Mouse (Mus musculus) heart, embryonic 10.5 days (tissue): ENCODE data around the gene Rbm39. TPM values are rescaled to one million over a fixed set of nuclear protein-coding genes. Genes with fewer than 3 reads are reported as not detected.

Experiments
- DNase-seq: peaks from one replicate; pipeline ENCODE4 v3.0.0-alpha.2; 2017; ENCODE audit warnings: low spot score
- H3K27ac ChIP-seq: fragments of 300-500 bp; sonication (generic); 2 replicates; pipeline ENCODE4 v1.5.1; 2016; ENCODE audit warnings: mild to moderate bottlenecking
- H3K27me3 ChIP-seq: fragments of 300-500 bp; sonication (generic); 2 replicates; pipeline ENCODE4 v1.6.1; 2016; ENCODE audit warnings: mild to moderate bottlenecking; ENCODE audit not compliant: poor library complexity, insufficient read depth, severe bottlenecking
- H3K36me3 ChIP-seq: fragments of 300-500 bp; sonication (generic); 2 replicates; pipeline ENCODE4 v1.6.1; 2016; ENCODE audit warnings: mild to moderate bottlenecking, moderate library complexity
- H3K4me1 ChIP-seq: fragments of 300-500 bp; sonication (generic); 2 replicates; pipeline ENCODE4 v1.6.1; 2016; ENCODE audit warnings: mild to moderate bottlenecking
- H3K4me3 ChIP-seq: fragments of 300-500 bp; sonication (generic); 2 replicates; pipeline ENCODE4 v1.5.1; 2016; ENCODE audit warnings: mild to moderate bottlenecking, moderate library complexity
- H3K9me3 ChIP-seq: fragments of 300-500 bp; sonication (generic); 2 replicates; pipeline ENCODE4 v1.6.1; 2016; ENCODE audit warnings: mild to moderate bottlenecking, moderate library complexity
- WGBS: fragments of 180-500 bp; shearing (Covaris S2); methylation state at CpG from one replicate; pipeline ENCODE4 v1.1.7; 2016; 5-methylcytosine and 5-hydroxymethylcytosine counted together
- polyA plus RNA-seq: library from polyadenylated mRNA; unstranded; fragments of >200 nt; fragmentation: Nextera tagmentation; extraction: Ambion mirVana; gene quantifications from 2 replicates; pipeline ENCODE4 v1.2.1, GENCODE M21; 2016

Rbm39 gene
- 384 and 469 TPM in 2 replicates for polyA plus RNA-seq

DNA sequence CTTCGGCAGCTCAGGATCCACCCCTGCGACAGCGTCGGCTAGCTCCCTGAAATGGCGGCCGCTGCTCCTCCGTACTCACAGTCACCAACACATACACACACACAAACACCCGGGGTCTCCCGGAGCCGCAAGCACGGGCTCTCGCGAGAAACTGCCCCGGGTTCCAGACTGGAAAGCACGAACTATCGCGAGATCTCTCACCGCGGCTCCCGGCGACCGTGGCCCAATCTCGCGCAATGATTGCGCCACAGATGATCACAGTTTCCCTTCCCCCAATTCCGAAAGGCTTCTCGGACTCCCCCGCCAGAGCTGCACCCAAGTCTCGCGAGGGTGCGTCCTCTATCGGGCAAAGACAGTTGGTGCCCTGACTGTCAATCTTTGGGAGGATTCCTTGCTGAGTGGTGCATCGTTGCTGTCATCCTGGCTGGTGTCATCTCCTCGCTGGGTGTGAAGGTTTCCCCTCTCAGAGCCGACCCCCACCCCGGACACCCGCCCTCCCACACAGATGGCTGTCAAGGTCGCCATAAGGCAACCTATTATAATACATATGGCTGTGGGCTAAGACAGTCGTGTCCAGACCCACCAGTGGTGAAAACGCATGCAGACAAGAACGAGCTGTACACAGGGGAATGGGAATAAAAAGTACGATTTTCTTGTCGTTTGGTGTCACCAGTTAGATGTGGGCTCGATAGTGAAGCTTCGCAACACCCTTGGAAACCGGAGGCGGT lies at the start of gene Rbm39:
Gene Rbm39 (minus strand): TSS at position 145 of the 728 bp plus-strand sequence.
- Histone ChIP-seq H3K27me3 (no peaks in the 10 kb centered on the region), H3K4me1 (peaks cover 21% of the 10 kb centered on the region), H3K4me3 (peak within 1 kb of the TSS; percentile 96), H3K9me3 (no peaks in the 10 kb centered on the region), H3K36me3 (peaks cover 34% of the 10 kb centered on the region), H3K27ac (peak within 1 kb of the TSS; percentile 100)
- under 1% methylated on average over 47 of the region's 47 CpGs for WGBS
- DNase-seq, result peak; percentile 99

DNA sequence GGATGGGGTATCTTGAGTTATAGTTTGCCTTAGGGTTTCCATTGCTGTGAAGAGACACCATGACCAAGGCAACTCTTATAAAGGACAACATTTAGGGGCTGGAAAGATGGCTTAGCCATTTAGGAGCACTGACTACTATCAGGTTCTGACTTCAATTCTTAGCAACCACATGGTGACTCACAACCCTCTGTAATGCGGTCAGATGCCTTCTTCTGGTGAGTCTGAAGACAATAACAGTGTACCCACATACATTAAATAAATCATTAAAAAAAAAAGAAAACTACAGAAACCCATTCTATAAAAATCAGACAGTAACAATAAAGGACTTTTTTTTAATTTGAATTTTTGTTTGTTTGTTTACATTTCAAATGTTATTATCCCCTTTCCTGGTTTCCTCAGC lies 49.1 kb upstream of the Rbm39 start:
- Histone ChIP-seq H3K36me3 (peaks cover 75% of the 10 kb centered on the region), H3K4me1 (no peaks in the 10 kb centered on the region), H3K4me3 (no peak overlapping the region), H3K9me3 (no peaks in the 10 kb centered on the region), H3K27me3 (no peaks in the 10 kb centered on the region), H3K27ac (no peak overlapping the region)
- 97% methylated on average over 1 of the region's 1 CpGs for WGBS
- no peak for DNase-seq

DNA sequence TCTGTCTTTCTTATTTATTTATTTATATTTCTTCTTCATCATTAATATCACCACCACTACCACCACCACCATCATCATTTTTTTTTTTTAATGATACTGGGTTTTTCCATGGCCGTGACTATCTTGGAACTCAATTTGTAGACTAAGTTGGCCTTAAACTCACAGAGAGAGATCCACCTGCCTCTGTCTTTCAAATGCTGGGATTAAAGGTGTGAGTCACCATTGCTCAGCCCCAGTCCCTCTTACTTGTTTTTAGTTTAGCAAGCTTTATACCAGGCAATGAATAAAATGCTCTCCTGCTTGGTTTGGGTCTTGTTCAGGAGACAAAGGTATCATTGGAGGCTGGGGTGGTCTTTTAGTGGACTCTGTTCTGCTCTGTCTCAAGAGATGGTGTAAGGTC lies 47.7 kb upstream of the Rbm39 start:
- H3K4me1 ChIP-seq, result peaks cover 5% of the 10 kb centered on the region; the same call in 1 of the 2 replicates
- H3K36me3 ChIP-seq, result peaks cover 72% of the 10 kb centered on the region
- H3K4me3 ChIP-seq, result no peak overlapping the region
- no peaks in the 10 kb centered on the region for H3K27me3 ChIP-seq
- H3K27ac ChIP-seq, result no peak overlapping the region
- WGBS, result 95% methylated on average over 1 of the region's 1 CpGs
- H3K9me3 ChIP-seq, result no peaks in the 10 kb centered on the region
- no peak for DNase-seq

DNA sequence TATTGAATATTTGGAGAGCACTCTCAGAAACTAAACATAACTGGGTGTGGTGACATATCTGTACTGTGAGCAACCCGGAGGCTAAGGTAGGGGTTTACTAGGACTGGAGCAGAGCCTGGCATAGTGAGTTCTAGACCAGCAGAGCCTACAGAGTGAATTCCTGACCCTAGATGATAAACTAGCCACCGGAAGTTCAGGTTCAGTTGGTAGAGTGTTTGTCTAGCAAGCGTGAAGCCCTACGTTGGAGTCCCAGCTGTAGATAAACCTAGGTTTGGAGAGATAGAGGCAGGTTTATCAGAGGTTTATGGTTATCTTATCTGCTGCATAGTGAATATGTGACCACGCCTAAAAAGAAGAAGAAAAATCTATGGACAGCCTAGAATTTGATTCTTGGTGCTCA lies 44.0 kb upstream of the Rbm39 start:
- no peak for DNase-seq
- peaks cover 54% of the 10 kb centered on the region for H3K36me3 ChIP-seq
- H3K27me3 ChIP-seq, result no peaks in the 10 kb centered on the region
- no peak overlapping the region for H3K4me3 ChIP-seq
- WGBS, result 70% methylated on average over 5 of the region's 5 CpGs
- H3K4me1 ChIP-seq, result peaks cover 5% of the 10 kb centered on the region; the same call in 1 of the 2 replicates
- no peaks in the 10 kb centered on the region for H3K9me3 ChIP-seq
- no peak overlapping the region for H3K27ac ChIP-seq

DNA sequence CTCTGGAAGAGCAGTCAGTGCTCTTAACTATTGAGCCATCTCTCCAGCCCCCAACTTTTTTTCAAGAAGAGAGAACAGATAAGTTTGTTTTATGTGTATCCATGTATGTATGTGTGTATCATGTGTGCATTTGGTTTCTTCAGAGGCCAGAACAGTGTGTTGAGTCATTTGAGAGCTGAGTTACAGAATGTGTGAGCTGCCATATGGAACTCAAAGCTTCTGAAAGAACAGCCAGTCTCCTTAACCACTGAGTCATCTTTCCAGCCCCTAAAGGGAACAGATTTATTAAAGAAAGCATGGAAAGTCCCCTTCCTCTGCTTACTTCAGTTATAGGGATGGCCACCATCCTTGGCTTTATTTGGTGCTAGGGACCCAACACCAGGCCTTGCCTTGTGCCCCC lies 42.1 kb upstream of the Rbm39 start:
- Histone ChIP-seq H3K27me3 (no peaks in the 10 kb centered on the region), H3K27ac (no peak overlapping the region), H3K4me1 (peaks cover 5% of the 10 kb centered on the region; the same call in 1 of the 2 replicates), H3K9me3 (no peaks in the 10 kb centered on the region), H3K4me3 (no peak overlapping the region), H3K36me3 (peaks cover 45% of the 10 kb centered on the region)
- no peak for DNase-seq

DNA sequence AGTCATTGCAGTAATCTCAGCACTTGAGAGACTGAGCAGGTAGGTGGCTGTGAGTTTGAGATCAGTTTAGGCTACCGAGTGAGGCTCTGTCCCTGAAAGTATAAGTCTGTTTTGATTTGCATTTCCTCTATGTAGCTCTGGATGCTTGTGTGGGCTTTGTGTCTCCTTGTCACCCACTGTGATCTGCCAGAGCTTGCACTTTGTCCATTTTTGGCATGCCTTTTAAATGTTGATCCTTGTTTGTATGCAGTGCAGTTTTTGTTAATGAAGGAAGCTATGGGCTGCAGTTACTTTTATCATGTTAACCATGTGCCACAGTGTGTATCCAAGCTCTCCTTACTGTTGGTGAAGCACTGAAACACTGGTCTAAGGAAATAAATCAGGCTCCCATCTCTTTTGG lies 37.7 kb upstream of the Rbm39 start:
- H3K27me3 ChIP-seq, result no peaks in the 10 kb centered on the region
- H3K27ac ChIP-seq, result no peak overlapping the region
- H3K36me3 ChIP-seq, result peaks cover 25% of the 10 kb centered on the region
- no peaks in the 10 kb centered on the region for H3K4me1 ChIP-seq
- WGBS, result 87% methylated on average over 1 of the region's 1 CpGs
- no peak for DNase-seq
- H3K9me3 ChIP-seq, result no peaks in the 10 kb centered on the region
- no peak overlapping the region for H3K4me3 ChIP-seq

DNA sequence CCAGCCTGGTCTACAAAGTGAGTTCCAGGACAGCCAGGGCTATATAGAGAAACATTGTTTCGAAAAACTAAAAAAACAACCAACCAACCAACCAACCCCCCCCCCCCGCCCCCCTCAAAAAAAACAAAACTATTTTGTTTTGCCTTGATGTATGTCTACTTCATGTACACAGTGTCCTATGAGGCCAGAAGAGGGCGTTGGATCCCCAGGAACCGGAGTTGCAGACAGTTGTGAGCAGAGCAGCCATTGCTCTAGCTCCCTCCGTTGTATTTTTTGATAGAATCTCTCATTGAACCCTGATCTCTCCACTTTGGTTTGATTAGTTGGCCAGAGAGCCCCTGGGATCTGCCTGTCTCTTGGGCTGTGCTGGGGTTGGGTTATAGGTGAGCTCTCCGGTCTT lies 23.9 kb upstream of the Rbm39 start:
- H3K4me3 ChIP-seq, result no peak overlapping the region
- no peak for DNase-seq
- no peaks in the 10 kb centered on the region for H3K9me3 ChIP-seq
- H3K27me3 ChIP-seq, result no peaks in the 10 kb centered on the region
- H3K27ac ChIP-seq, result no peak overlapping the region
- H3K36me3 ChIP-seq, result peaks cover 51% of the 10 kb centered on the region
- 89% methylated on average over 6 of the region's 6 CpGs for WGBS
- H3K4me1 ChIP-seq, result peaks cover 17% of the 10 kb centered on the region

DNA sequence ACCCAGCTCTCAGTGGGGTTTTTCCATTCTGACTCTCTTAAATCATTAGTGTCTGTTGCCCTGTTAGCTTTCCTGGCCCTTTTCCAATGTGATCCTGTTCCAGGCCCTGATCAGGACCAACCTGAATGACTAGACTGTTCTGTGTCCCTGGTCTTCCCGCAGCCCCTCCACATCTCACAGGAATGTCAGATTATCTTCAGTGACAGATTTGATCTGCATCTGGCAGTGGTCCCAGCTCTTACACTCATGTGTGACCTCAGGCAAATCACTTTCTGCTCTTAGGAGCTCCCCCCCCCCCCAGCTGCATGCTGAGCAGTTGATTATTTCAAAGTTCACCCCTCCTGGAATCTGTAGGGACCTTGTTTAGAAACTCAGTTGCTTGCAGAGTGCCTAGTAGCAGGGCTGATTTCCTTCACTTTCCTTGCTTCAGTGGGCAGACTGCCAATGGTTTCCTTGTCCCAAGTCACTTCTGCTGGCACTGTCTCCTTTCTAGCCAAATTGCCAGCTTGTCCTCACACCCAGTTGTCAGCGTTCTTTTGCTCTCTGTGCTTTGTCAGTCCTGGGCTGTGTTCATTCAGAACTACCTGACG lies 22.9 kb upstream of the Rbm39 start:
- DNase-seq, result peak; percentile 76
- peaks cover 49% of the 10 kb centered on the region for H3K36me3 ChIP-seq

DNA sequence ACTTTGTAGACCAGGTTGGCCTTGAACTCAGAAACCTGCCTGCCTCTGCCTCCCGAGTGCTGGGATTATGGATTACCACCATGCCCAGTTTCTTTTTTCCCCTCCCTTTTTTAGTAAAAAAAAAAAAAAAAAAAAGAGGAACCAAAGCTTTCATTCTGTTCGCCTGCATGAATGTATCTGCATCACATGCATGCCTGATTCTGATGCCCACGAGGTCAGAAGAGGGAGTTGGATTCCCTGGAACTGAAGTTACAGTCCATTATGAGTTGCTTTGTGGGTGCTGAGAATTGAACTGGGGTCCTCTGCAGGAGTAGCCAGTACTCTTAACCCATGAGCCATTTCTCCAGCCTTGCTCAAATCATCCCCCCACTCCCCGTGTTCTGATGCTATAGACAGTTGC lies 21.4 kb upstream of the Rbm39 start:
- WGBS, result 95% methylated on average over 4 of the region's 4 CpGs
- H3K36me3 ChIP-seq, result peaks cover 37% of the 10 kb centered on the region
- peaks cover 30% of the 10 kb centered on the region for H3K4me1 ChIP-seq

More for the DNA sequence above, 22.9 kb upstream of the Rbm39 start:
- Histone ChIP-seq H3K9me3 (no peaks in the 10 kb centered on the region), H3K4me3 (no peak overlapping the region; the same call in 1 of the 2 replicates), H3K27ac (peak overlapping the region; percentile 30; the same call in 1 of the 2 replicates), H3K4me1 (peaks cover 25% of the 10 kb centered on the region), H3K27me3 (no peaks in the 10 kb centered on the region)
- WGBS, result 29% methylated on average over 3 of the region's 3 CpGs

DNA sequence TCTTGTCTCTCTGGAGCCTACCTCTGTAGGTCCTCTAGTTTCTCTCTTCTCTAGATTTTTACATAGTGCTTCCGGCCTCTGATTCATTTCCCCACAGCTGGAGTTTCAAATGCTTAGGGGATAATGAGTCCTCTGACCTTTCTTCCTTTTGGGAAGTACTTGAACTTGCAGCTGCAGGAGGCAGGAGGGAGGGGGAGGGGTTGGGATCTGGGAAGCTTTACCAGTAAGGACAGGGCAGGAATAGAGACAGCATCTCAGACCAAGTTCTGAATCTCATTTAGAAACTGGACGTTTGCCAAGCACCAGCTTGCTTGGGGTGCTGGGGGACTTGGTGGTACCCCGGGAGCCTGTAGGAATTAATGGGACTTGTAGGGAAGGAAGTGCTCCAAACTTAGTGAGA lies 19.9 kb upstream of the Rbm39 start:
- peaks cover 30% of the 10 kb centered on the region for H3K4me1 ChIP-seq

More for the DNA sequence above, 21.4 kb upstream of the Rbm39 start:
- no peak overlapping the region for H3K27ac ChIP-seq
- no peaks in the 10 kb centered on the region for H3K9me3 ChIP-seq
- no peaks in the 10 kb centered on the region for H3K27me3 ChIP-seq
- H3K4me3 ChIP-seq, result no peak overlapping the region
- DNase-seq, result no peak

DNA sequence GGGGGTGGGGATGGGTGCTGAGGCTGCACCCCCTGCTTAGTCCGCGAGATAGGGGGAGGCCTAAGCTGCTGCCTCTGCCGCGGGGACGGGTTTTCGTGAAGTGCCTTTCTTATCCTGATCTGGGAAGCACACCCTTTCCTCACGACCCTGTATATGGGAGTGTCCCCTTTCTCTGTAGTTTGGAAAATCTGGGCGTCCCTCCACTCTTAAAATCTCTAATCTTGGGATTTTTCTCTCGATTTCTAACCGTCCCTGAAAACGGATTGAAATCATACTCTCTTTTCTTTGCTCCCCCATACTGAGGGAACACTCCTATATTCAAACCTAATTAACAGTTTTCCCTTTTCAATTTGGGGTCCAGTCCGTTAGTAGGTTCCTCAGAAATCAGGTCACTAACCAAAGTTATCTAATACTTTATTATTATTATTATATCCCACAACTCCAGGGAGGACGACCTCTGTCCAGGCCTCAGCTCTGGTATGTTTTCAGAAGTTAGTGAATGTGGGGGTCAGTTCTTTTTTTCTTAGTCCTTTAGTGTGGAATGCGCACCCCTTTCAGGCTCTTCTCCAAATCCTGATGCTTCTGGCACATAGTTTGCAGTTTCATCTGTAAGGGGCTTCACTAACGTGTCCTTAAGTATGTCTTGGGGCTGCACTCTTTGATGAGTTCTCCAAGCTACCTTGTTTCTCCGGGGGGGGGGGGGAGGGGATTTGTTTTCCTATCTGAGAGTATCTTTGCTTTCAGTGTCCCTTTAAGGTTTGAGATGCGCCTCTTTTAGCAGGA lies 17.3 kb upstream of the Rbm39 start:
- 4% methylated on average over 17 of the region's 17 CpGs for WGBS

More for the DNA sequence above, 19.9 kb upstream of the Rbm39 start:
- WGBS, result 73% methylated on average over 3 of the region's 3 CpGs
- H3K4me3 ChIP-seq, result no peak overlapping the region
- H3K36me3 ChIP-seq, result peaks cover 27% of the 10 kb centered on the region
- no peaks in the 10 kb centered on the region for H3K9me3 ChIP-seq
- H3K27ac ChIP-seq, result no peak overlapping the region
- H3K27me3 ChIP-seq, result no peaks in the 10 kb centered on the region
- no peak for DNase-seq

DNA sequence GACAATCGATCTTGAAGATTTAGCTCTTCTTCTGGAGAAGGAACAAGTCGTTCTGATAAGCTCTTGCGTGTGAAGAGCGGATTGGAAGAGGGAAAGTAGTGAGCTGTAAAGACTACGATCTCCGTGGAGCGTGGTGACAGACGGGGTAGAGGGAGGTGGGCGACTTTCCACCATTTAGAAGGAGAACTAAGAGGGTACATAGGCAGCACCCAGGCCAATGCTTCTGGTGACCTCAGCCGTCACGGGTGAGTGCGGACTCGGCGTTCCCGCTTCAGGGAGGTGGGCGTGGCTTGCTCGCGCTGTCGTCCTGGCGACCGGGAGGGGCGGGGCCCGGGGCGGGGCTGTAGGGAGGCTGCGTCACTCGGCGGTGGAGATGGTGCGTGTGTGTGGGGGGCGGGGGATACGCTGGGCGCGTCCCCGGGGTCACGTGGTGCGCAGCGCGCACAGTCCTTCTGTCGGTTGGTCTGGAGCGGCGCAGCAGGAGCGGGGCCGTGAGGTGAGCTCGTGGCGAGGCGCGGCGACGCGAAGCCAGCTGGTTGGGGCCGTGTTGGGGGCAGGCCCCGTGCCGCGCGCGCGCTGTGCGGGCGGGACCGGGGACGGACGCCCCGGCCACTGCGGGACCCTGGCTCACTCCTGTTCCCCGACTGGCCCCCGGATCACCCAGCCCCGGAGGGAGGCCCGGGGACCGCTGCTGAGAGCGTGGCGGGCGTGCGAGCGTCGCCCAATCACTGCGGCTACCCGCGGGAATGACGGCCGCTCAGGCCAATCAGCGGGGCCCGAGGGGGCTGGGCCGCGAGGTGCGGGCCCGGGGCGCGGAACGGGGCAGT lies 16.5 kb upstream of the Rbm39 start, which contains the start of gene Phf20:
Gene Phf20 (plus strand): TSS at position 165 of the 827 bp plus-strand sequence.
- H3K27ac ChIP-seq, result peak within 1 kb of the TSS; percentile 98
- DNase-seq, result peak; percentile 99
- peaks cover 14% of the 10 kb centered on the region for H3K36me3 ChIP-seq
- peaks cover 18% of the 10 kb centered on the region for H3K4me1 ChIP-seq
- H3K9me3 ChIP-seq, result no peaks in the 10 kb centered on the region
- no peaks in the 10 kb centered on the region for H3K27me3 ChIP-seq
- under 1% methylated on average over 88 of the region's 88 CpGs for WGBS
- H3K4me3 ChIP-seq, result peak within 1 kb of the TSS; percentile 85

More for the DNA sequence above, 17.3 kb upstream of the Rbm39 start:
- peak; percentile 64 for DNase-seq
- Histone ChIP-seq H3K4me3 (peak overlapping the region; percentile 85), H3K36me3 (peaks cover 17% of the 10 kb centered on the region), H3K4me1 (peaks cover 18% of the 10 kb centered on the region), H3K27ac (peak overlapping the region; percentile 98), H3K27me3 (no peaks in the 10 kb centered on the region), H3K9me3 (no peaks in the 10 kb centered on the region)
